8 mouse cellular contexts compared by ENCODE assay signal in genomic region chr7:4741151-4741550, GRCm38 (mm10). TPM values are rescaled to one million over a fixed set of nuclear protein-coding genes. Genes with fewer than 3 reads are reported as not detected.
DNase-seq lines count a peak whose midpoint lies in the region; ATAC-seq and TF ChIP-seq lines count a peak whose summit lies in the region.

No protein-coding gene starts in this region.

- peak overlapping the region; percentile 83 for H3K9ac ChIP-seq in hindbrain, embryonic 15.5 days
- no peak overlapping the region for H3K9ac ChIP-seq in liver, adult 2 months (ENCODE audit: low read depth, low read length)
- peak overlapping the region; percentile 83 for H3K9ac ChIP-seq in midbrain, embryonic 16.5 days (ENCODE audit: low read depth, low read length)

- peak overlapping the region; percentile 72 for H3K4me3 ChIP-seq in hindbrain, embryonic 15.5 days
- 0 out of 2 replicates have a peak overlapping the region, but pooled peaks have one; percentile 17 for H3K4me3 ChIP-seq in liver, adult 2 months (ENCODE audit: insufficient read depth, low read depth, low read length)
- peak overlapping the region; percentile 59 for H3K4me3 ChIP-seq in midbrain, embryonic 16.5 days (ENCODE audit: low read depth, low read length)

- H3K4me1 ChIP-seq in hindbrain, embryonic 15.5 days (replicated peaks) = peaks cover 34% of the 10 kb centered on the region
- 0 out of 2 replicates have a peak, but pooled peaks cover 5% of the 10 kb centered on the region for H3K4me1 ChIP-seq in liver, adult 2 months (ENCODE audit: control insufficient read depth, insufficient read depth, low read length)
- peaks cover 26% of the 10 kb centered on the region for H3K4me1 ChIP-seq in midbrain, embryonic 16.5 days (ENCODE audit: control insufficient read depth, insufficient read depth, low read length)

- 0 out of 2 replicates have a peak, but pooled peaks have one; percentile 7 for TF ChIP-seq POLR2A in liver, adult 2 months (IDR thresholded peaks at IDR 0.05; ENCODE audit: extremely low read depth, insufficient read depth, low read length)

- WGBS in hindbrain, embryonic 15.5 days = under 1% methylated on average over 4 of the region's 4 CpGs
- 28% methylated on average over 4 of the region's 4 CpGs for WGBS in liver, adult 2 months
- WGBS in midbrain, embryonic 16.5 days = 4% methylated on average over 4 of the region's 4 CpGs

- 0 out of 2 replicates have a peak, but pooled peaks cover 2% of the 10 kb centered on the region for H3K79me2 ChIP-seq in liver, adult 2 months (ENCODE audit: control insufficient read depth, insufficient read depth, low read length)

- H3K36me3 ChIP-seq in hindbrain, embryonic 15.5 days = peaks cover 3% of the 10 kb centered on the region; the same call in 1 of the 2 replicates
- H3K36me3 ChIP-seq in liver, adult 2 months (ENCODE audit: control insufficient read depth, insufficient read depth, low read length) = no peaks in the 10 kb centered on the region
- H3K36me3 ChIP-seq in midbrain, embryonic 16.5 days (ENCODE audit: control insufficient read depth, insufficient read depth, low read length) = peaks cover 3% of the 10 kb centered on the region

- no peak for TF ChIP-seq CTCF in liver, adult 2 months (IDR thresholded peaks at IDR 0.05; ENCODE audit: low read depth, low read length)

- peak overlapping the region; percentile 95 for H3K27ac ChIP-seq in hindbrain, embryonic 15.5 days (replicated peaks)
- peak overlapping the region; percentile 19; the same call in 1 of the 2 replicates for H3K27ac ChIP-seq in liver, adult 2 months (replicated peaks; ENCODE audit: insufficient read depth, low read depth, low read length)
- peak overlapping the region; percentile 94 for H3K27ac ChIP-seq in midbrain, embryonic 16.5 days (ENCODE audit: low read length)

- H3K4me2 ChIP-seq in hindbrain, embryonic 15.5 days = peak overlapping the region; percentile 86
- peak overlapping the region; percentile 71 for H3K4me2 ChIP-seq in midbrain, embryonic 16.5 days (ENCODE audit: low read length)

- H3K9me3 ChIP-seq in hindbrain, embryonic 15.5 days = no peaks in the 10 kb centered on the region
- H3K9me3 ChIP-seq in midbrain, embryonic 16.5 days (replicated peaks; ENCODE audit: control insufficient read depth, low read length, poor library complexity, severe bottlenecking) = no peaks in the 10 kb centered on the region

- no peak for ATAC-seq in hindbrain, embryonic 15.5 days (ENCODE audit: low FRiP score, low read depth)
- no peak for ATAC-seq in midbrain, embryonic 16.5 days

- DNase-seq in right cerebral cortex, adult 18-20 months = peak; percentile 24
- no peak for DNase-seq in right cerebral cortex, postnatal 36 days (ENCODE audit: low spot score in 2 of 2)
- DNase-seq in cerebellum, adult 8-10 months = peak; percentile 71
- DNase-seq in gastrocnemius, adult 18-20 months (ENCODE audit: low spot score) = peak; percentile 66
- DNase-seq in liver, adult 2 months (ENCODE audit: extremely low read depth, low read depth, low spot score) = no peak
- DNase-seq in thymus, postnatal 36 days = peak; percentile 17 to 37

- H3K27me3 ChIP-seq in hindbrain, embryonic 15.5 days = no peaks in the 10 kb centered on the region
- H3K27me3 ChIP-seq in liver, adult 2 months (ENCODE audit: control insufficient read depth, insufficient read depth, low read length) = no peaks in the 10 kb centered on the region
- H3K27me3 ChIP-seq in midbrain, embryonic 16.5 days (ENCODE audit: control insufficient read depth, insufficient read depth, low read depth, low read length) = no peaks in the 10 kb centered on the region

RNA-seq across cellular contexts. Expression of gene Kmt5c, which starts 1.2 kb away (rescaled TPM):
- 1 to 10 TPM; 5.5 to 5.6 TPM for total RNA-seq in gastrocnemius, adult 18-20 months (2021)
- polyA plus RNA-seq in hindbrain, embryonic 15.5 days (2015; fragmentation: Nextera tagmentation; extraction: Ambion mirVana) = 57.4 and 61.8 TPM in 2 replicates
- total RNA-seq in liver, adult 2 months (2014; rRNA removed) = 7.8 and 9.5 TPM in 2 replicates
- 23.5 and 35.1 TPM in 2 replicates for polyA plus RNA-seq in liver, adult 2 months (2012; rRNA removed)
- polyA plus RNA-seq in midbrain, embryonic 16.5 days (2015; fragmentation: Nextera tagmentation; extraction: Ambion mirVana) = 58.5 and 61.1 TPM in 2 replicates

RNA-seq across cellular contexts. Expression of gene Cox6b2, which starts 11.7 kb away (rescaled TPM):
- total RNA-seq in gastrocnemius, adult 18-20 months (2021) = 1 to 10 TPM in 1 of 2 experiments, under 1 TPM in 1; 0.87 to 1.3 TPM
- polyA plus RNA-seq in hindbrain, embryonic 15.5 days (2015; fragmentation: Nextera tagmentation; extraction: Ambion mirVana) = 24.1 and 28.1 TPM in 2 replicates
- not detected in 2 replicates for total RNA-seq in liver, adult 2 months (2014; rRNA removed)
- 0.67 and 1.3 TPM in 2 replicates for polyA plus RNA-seq in liver, adult 2 months (2012; rRNA removed)
- 19.3 and 21.3 TPM in 2 replicates for polyA plus RNA-seq in midbrain, embryonic 16.5 days (2015; fragmentation: Nextera tagmentation; extraction: Ambion mirVana)

RNA-seq across cellular contexts. Expression of gene Tmem150b, which starts 16.1 kb away (rescaled TPM):
- total RNA-seq in gastrocnemius, adult 18-20 months (2021) = not detected
- polyA plus RNA-seq in hindbrain, embryonic 15.5 days (2015; fragmentation: Nextera tagmentation; extraction: Ambion mirVana) = 0.12 and 0.27 TPM in 2 replicates
- total RNA-seq in liver, adult 2 months (2014; rRNA removed) = 0.07 and 0.28 TPM in 2 replicates
- polyA plus RNA-seq in liver, adult 2 months (2012; rRNA removed) = 0.19 and 0.44 TPM in 2 replicates
- polyA plus RNA-seq in midbrain, embryonic 16.5 days (2015; fragmentation: Nextera tagmentation; extraction: Ambion mirVana) = 0.25 TPM in 1 of 2 replicates, not detected in the other

RNA-seq across cellular contexts. Expression of gene Fam71e2, which starts 30.0 kb away (rescaled TPM):
- not detected for total RNA-seq in gastrocnemius, adult 18-20 months (2021)
- polyA plus RNA-seq in hindbrain, embryonic 15.5 days (2015; fragmentation: Nextera tagmentation; extraction: Ambion mirVana) = not detected in 2 replicates
- not detected in 2 replicates for total RNA-seq in liver, adult 2 months (2014; rRNA removed)
- polyA plus RNA-seq in liver, adult 2 months (2012; rRNA removed) = not detected in 2 replicates
- polyA plus RNA-seq in midbrain, embryonic 16.5 days (2015; fragmentation: Nextera tagmentation; extraction: Ambion mirVana) = not detected in 2 replicates

RNA-seq across cellular contexts. Expression of gene Il11, which starts 41.5 kb away (rescaled TPM):
- under 1 TPM in 1 of 2 experiments, not detected in 1; 0.14 TPM for total RNA-seq in gastrocnemius, adult 18-20 months (2021)
- 0.87 and 1.1 TPM in 2 replicates for polyA plus RNA-seq in hindbrain, embryonic 15.5 days (2015; fragmentation: Nextera tagmentation; extraction: Ambion mirVana)
- total RNA-seq in liver, adult 2 months (2014; rRNA removed) = not detected in 2 replicates
- polyA plus RNA-seq in liver, adult 2 months (2012; rRNA removed) = 0.09 TPM in 1 of 2 replicates, not detected in the other
- 1.3 TPM in 2 replicates for polyA plus RNA-seq in midbrain, embryonic 16.5 days (2015; fragmentation: Nextera tagmentation; extraction: Ambion mirVana)

Comparison
In these comparisons a context has a peak if more than half of its experiments do, and no peak if none do; other contexts are left out.
1. DNase-seq: peak in right cerebral cortex, adult 18-20 months (single experiment), cerebellum, adult 8-10 months (single experiment), gastrocnemius, adult 18-20 months (single experiment) and thymus, postnatal 36 days (2 of 2); none in right cerebral cortex, postnatal 36 days (0 of 2) and liver, adult 2 months (single experiment).
2. H3K27ac ChIP-seq: peak in every context shown above with its lines; median percentile 95 in hindbrain, embryonic 15.5 days; 94 in midbrain, embryonic 16.5 days; 19 in liver, adult 2 months.
3. H3K4me3 ChIP-seq: peak in every context shown above with its lines; median percentile 72 in hindbrain, embryonic 15.5 days; 59 in midbrain, embryonic 16.5 days; 17 in liver, adult 2 months.